Mouse (Mus musculus): ENCODE results near the gene Pde4b. TPM values are rescaled to one million over a fixed set of nuclear protein-coding genes. Genes with fewer than 3 reads are reported as not detected.

The Pde4b gene
- polyA plus RNA-seq, 1 experiment from 2014 or later = 11.0 TPM

GRCm38 (mm10) chr4:102621120-102621519 lies 533.8 kb downstream of the Pde4b start:
- Histone ChIP-seq H3K27me3 (replicated peaks; ENCODE audit: control insufficient read depth, insufficient read depth, low read length) (no peaks in the 10 kb centered on the region), H3K9ac (ENCODE audit: low read depth, low read length) (no peak overlapping the region), H3K36me3 (ENCODE audit: control insufficient read depth, insufficient read depth, low read length) (no peaks in the 10 kb centered on the region), H3K9me3 (ENCODE audit: control insufficient read depth, low read length) (no peaks in the 10 kb centered on the region), H3K4me2 (ENCODE audit: low read depth, low read length) (no peak overlapping the region), H3K4me1 (ENCODE audit: control insufficient read depth, insufficient read depth, low read length) (no peaks in the 10 kb centered on the region), H3K4me3 (ENCODE audit: low read length) (no peak overlapping the region), H3K27ac (ENCODE audit: low read length) (no peak overlapping the region)
- WGBS = 78% methylated on average over 2 of the region's 2 CpGs
- no peak for ATAC-seq

DNA sequence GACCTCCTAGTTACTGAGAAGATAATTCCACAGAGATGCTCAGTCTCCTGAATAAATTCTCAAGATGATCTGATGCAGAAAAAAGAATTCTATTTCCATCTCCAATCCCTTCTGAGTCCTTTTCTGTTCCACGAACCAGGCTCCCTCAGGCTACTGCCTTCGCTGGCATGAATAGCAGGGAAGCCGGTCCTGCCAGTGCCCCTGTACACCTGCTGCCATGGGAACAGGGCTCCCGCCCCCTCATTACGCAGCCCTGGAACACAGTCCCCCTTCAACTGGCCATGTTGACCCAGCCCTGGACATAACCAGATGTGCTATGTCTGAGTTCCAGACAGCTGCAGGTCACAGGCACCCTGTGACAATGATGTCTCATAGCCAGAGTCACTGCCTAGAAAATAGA lies 535.6 kb downstream of the Pde4b start:
- no peak overlapping the region for H3K4me2 ChIP-seq (ENCODE audit: low read depth, low read length)
- H3K27ac ChIP-seq (ENCODE audit: low read length) = no peak overlapping the region
- H3K27me3 ChIP-seq (replicated peaks; ENCODE audit: control insufficient read depth, insufficient read depth, low read length) = no peaks in the 10 kb centered on the region
- no peak for ATAC-seq
- H3K9me3 ChIP-seq (ENCODE audit: control insufficient read depth, low read length) = no peaks in the 10 kb centered on the region
- no peak overlapping the region for H3K4me3 ChIP-seq (ENCODE audit: low read length)
- H3K36me3 ChIP-seq (ENCODE audit: control insufficient read depth, insufficient read depth, low read length) = no peaks in the 10 kb centered on the region
- H3K9ac ChIP-seq (ENCODE audit: low read depth, low read length) = no peak overlapping the region
- 75% methylated on average over 5 of the region's 5 CpGs for WGBS
- no peaks in the 10 kb centered on the region for H3K4me1 ChIP-seq (ENCODE audit: control insufficient read depth, insufficient read depth, low read length)

DNA sequence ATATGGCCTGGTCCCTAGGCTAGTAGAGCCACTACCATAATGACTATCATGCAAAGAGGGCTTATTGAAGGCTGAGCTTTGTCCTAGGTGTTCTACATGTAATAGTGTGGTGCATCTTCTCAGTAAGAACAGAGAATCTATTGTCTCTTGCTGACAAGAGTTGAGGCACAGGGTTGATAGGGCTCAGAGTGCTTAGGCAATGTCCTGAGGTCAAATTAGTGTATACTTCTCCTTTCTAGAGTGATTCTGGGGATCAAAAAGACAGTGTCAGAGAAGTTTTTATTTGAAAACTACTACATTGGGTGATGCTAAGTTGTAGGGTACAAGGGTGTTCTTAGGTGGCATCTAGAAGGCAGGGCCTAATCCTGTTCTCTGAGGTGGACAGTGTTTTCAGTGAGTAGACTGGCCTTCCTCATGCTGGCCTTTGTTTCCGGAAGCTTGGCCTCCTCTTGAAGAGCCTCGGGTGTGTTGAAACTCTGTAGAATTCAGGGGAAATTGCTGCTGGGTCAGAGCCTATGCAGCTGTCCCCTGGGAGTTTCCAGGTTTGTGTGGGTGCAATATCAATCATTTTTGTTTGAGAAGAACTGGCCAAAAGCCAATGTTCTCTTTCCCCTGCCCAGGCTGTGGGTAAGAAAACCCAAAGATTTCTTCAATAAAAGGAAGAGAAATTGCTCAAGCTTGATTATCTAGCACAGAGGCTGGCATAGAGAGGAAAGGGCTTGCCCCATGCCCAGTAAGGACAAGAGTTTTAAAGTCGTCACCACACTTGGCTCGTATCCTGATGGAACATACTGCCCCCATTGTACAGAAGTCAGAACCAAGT lies 536.7 kb downstream of the Pde4b start:
- no peaks in the 10 kb centered on the region for H3K36me3 ChIP-seq (ENCODE audit: control insufficient read depth, insufficient read depth, low read length)
- no peaks in the 10 kb centered on the region for H3K27me3 ChIP-seq (replicated peaks; ENCODE audit: control insufficient read depth, insufficient read depth, low read length)
- no peak overlapping the region for H3K4me2 ChIP-seq (ENCODE audit: low read depth, low read length)
- no peaks in the 10 kb centered on the region for H3K4me1 ChIP-seq (ENCODE audit: control insufficient read depth, insufficient read depth, low read length)
- H3K4me3 ChIP-seq (ENCODE audit: low read length) = no peak overlapping the region
- no peaks in the 10 kb centered on the region for H3K9me3 ChIP-seq (ENCODE audit: control insufficient read depth, low read length)
- no peak overlapping the region for H3K27ac ChIP-seq (ENCODE audit: low read length)
- WGBS = 65% methylated on average over 4 of the region's 4 CpGs
- H3K9ac ChIP-seq (ENCODE audit: low read depth, low read length) = no peak overlapping the region
- no peak for ATAC-seq

DNA sequence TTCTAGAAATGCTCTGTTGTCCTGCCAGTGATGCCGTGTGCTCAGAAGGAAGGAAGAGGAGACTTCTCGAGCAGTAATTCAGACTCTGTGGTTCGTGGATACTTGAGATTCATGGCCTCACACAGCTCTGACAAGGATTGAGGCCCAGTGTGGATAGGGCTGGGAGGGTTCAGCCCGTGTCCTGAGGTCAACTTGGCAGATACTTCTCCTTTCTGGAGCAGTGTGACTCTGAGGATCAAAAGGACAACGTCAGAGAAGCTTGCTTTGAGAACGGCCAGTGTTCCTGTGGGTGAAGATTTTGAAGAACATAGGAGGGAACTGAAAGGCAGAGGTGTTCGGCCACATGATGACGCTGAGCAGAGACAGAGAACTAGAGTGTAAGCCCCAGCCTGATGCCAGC lies 537.6 kb downstream of the Pde4b start:
- 64% methylated on average over 8 of the region's 8 CpGs for WGBS
- H3K4me3 ChIP-seq (ENCODE audit: low read length) = no peak overlapping the region
- H3K4me2 ChIP-seq (ENCODE audit: low read depth, low read length) = no peak overlapping the region
- no peak overlapping the region for H3K9ac ChIP-seq (ENCODE audit: low read depth, low read length)
- H3K27me3 ChIP-seq (replicated peaks; ENCODE audit: control insufficient read depth, insufficient read depth, low read length) = no peaks in the 10 kb centered on the region
- H3K9me3 ChIP-seq (ENCODE audit: control insufficient read depth, low read length) = no peaks in the 10 kb centered on the region
- no peaks in the 10 kb centered on the region for H3K4me1 ChIP-seq (ENCODE audit: control insufficient read depth, insufficient read depth, low read length)
- no peak overlapping the region for H3K27ac ChIP-seq (ENCODE audit: low read length)
- H3K36me3 ChIP-seq (ENCODE audit: control insufficient read depth, insufficient read depth, low read length) = no peaks in the 10 kb centered on the region
- no peak for ATAC-seq

- Histone ChIP-seq H3K9me3 (ENCODE audit: control insufficient read depth, low read length) (no peaks in the 10 kb centered on the region), H3K27me3 (replicated peaks; ENCODE audit: control insufficient read depth, insufficient read depth, low read length) (no peaks in the 10 kb centered on the region), H3K27ac (ENCODE audit: low read length) (no peak overlapping the region), H3K4me1 (ENCODE audit: control insufficient read depth, insufficient read depth, low read length) (no peaks in the 10 kb centered on the region), H3K9ac (ENCODE audit: low read depth, low read length) (no peak overlapping the region), H3K4me2 (ENCODE audit: low read depth, low read length) (no peak overlapping the region), H3K4me3 (ENCODE audit: low read length) (no peak overlapping the region), H3K36me3 (ENCODE audit: control insufficient read depth, insufficient read depth, low read length) (no peaks in the 10 kb centered on the region)
- WGBS = 81% methylated on average over 4 of the region's 4 CpGs
- ATAC-seq = no peak
Observed at GRCm38 (mm10) chr4:102627799-102628198, 540.5 kb downstream of the Pde4b start.

DNA sequence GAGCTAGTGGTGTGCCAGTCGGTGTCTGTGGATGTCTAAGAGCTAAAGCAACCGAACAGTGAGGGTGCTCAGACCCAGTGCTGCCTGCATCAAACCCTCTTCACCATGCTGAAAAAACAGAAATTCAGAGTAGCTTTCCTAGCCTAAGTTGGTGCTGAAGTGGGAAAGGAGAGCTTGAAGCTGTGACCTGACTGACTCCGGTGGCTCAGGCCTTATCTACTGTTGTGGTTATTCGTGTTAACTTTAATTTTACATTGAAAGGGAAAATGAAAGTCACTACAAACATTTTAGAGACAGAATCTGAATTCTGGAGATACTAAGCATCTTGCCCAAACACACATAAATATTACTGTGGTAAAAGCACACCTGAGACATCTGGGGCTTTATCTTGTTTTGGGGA lies 542.3 kb downstream of the Pde4b start:
- no peaks in the 10 kb centered on the region for H3K27me3 ChIP-seq (replicated peaks; ENCODE audit: control insufficient read depth, insufficient read depth, low read length)
- H3K4me2 ChIP-seq (ENCODE audit: low read depth, low read length) = no peak overlapping the region
- no peak overlapping the region for H3K27ac ChIP-seq (ENCODE audit: low read length)
- ATAC-seq = no peak
- 81% methylated on average over 4 of the region's 4 CpGs for WGBS
- H3K4me1 ChIP-seq (ENCODE audit: control insufficient read depth, insufficient read depth, low read length) = no peaks in the 10 kb centered on the region
- no peaks in the 10 kb centered on the region for H3K36me3 ChIP-seq (ENCODE audit: control insufficient read depth, insufficient read depth, low read length)
- no peaks in the 10 kb centered on the region for H3K9me3 ChIP-seq (ENCODE audit: control insufficient read depth, low read length)
- H3K9ac ChIP-seq (ENCODE audit: low read depth, low read length) = no peak overlapping the region
- no peak overlapping the region for H3K4me3 ChIP-seq (ENCODE audit: low read length)

DNA sequence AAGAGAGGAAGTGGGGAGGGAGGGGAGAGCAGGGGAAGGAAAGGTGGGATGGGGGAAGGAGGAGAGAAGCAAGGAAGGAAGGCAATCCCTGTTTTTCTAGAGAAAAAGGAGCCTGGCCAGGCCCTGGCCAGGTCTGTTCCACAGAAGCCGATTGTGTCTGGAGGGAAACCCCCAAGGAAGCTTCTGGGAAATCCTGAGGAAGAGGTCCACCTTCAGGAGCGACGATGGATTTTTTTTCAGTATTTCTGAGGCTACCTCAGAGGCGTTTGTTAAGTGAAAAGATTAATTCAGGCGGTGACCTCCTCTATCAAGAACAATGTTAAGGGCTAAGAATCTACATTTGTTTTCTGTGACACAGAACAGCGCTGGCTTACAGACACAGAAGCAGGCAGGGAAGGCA lies 542.9 kb downstream of the Pde4b start:
- no peak for ATAC-seq
- H3K4me1 ChIP-seq (ENCODE audit: control insufficient read depth, insufficient read depth, low read length) = no peaks in the 10 kb centered on the region
- no peak overlapping the region for H3K27ac ChIP-seq (ENCODE audit: low read length)
- no peak overlapping the region for H3K9ac ChIP-seq (ENCODE audit: low read depth, low read length)
- H3K36me3 ChIP-seq (ENCODE audit: control insufficient read depth, insufficient read depth, low read length) = no peaks in the 10 kb centered on the region
- no peak overlapping the region for H3K4me2 ChIP-seq (ENCODE audit: low read depth, low read length)
- 51% methylated on average over 6 of the region's 6 CpGs for WGBS
- no peaks in the 10 kb centered on the region for H3K27me3 ChIP-seq (replicated peaks; ENCODE audit: control insufficient read depth, insufficient read depth, low read length)
- H3K9me3 ChIP-seq (ENCODE audit: control insufficient read depth, low read length) = no peaks in the 10 kb centered on the region
- no peak overlapping the region for H3K4me3 ChIP-seq (ENCODE audit: low read length)

DNA sequence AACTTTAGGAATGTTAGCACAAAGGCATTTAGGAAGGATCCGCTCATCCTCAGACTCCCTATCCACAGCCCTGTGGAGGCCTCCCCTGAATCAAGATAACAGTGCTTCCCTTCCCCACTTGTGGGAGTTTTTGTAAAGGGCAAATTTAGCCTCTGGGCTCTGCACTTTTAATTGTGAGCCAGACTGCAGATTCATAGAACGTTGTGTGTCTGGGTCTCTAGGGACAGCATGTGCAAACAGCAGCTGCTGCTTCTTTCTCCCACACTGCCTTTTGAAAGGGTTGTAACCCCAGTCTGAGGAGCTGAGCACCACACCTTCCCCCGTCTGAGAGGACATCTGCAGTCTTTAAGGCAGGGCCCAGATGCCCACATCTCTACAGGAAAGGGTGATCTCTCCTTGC lies 544.3 kb downstream of the Pde4b start:
- H3K4me2 ChIP-seq (ENCODE audit: low read depth, low read length) = no peak overlapping the region
- H3K4me1 ChIP-seq (ENCODE audit: control insufficient read depth, insufficient read depth, low read length) = peaks cover 2% of the 10 kb centered on the region; the same call in 1 of the 2 replicates
- H3K9me3 ChIP-seq (ENCODE audit: control insufficient read depth, low read length) = no peaks in the 10 kb centered on the region
- ATAC-seq = no peak
- WGBS = 50% methylated on average over 3 of the region's 3 CpGs
- no peak overlapping the region for H3K27ac ChIP-seq (ENCODE audit: low read length)
- H3K27me3 ChIP-seq (replicated peaks; ENCODE audit: control insufficient read depth, insufficient read depth, low read length) = no peaks in the 10 kb centered on the region
- H3K4me3 ChIP-seq (ENCODE audit: low read length) = no peak overlapping the region
- no peak overlapping the region for H3K9ac ChIP-seq (ENCODE audit: low read depth, low read length)
- no peaks in the 10 kb centered on the region for H3K36me3 ChIP-seq (ENCODE audit: control insufficient read depth, insufficient read depth, low read length)

DNA sequence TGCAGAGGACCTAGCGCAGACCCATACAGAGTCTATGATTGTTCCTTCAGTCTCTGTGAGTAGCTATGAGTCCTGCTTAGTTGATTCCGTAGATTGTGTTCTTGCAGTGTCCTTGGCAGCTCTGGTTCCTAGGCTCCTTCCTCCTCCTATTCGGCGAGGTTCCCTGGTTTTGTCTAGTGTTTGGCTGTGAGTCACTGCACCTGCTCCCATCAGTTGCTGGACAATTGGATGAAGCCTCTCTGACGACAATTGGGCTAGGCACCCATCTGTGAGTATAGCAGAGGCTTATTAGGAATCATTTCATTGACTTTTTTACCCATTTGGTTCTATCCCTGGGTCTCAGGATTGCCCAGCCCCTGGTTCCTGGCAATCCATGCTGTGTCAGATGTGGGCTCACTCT lies 545.9 kb downstream of the Pde4b start:
- H3K9ac ChIP-seq (ENCODE audit: low read depth, low read length) = no peak overlapping the region
- peaks cover 2% of the 10 kb centered on the region; the same call in 1 of the 2 replicates for H3K4me1 ChIP-seq (ENCODE audit: control insufficient read depth, insufficient read depth, low read length)
- 81% methylated on average over 5 of the region's 5 CpGs for WGBS
- no peak overlapping the region for H3K4me3 ChIP-seq (ENCODE audit: low read length)
- no peaks in the 10 kb centered on the region for H3K36me3 ChIP-seq (ENCODE audit: control insufficient read depth, insufficient read depth, low read length)
- H3K9me3 ChIP-seq (ENCODE audit: control insufficient read depth, low read length) = no peaks in the 10 kb centered on the region
- H3K4me2 ChIP-seq (ENCODE audit: low read depth, low read length) = no peak overlapping the region
- no peaks in the 10 kb centered on the region for H3K27me3 ChIP-seq (replicated peaks; ENCODE audit: control insufficient read depth, insufficient read depth, low read length)
- ATAC-seq = no peak
- no peak overlapping the region for H3K27ac ChIP-seq (ENCODE audit: low read length)

DNA sequence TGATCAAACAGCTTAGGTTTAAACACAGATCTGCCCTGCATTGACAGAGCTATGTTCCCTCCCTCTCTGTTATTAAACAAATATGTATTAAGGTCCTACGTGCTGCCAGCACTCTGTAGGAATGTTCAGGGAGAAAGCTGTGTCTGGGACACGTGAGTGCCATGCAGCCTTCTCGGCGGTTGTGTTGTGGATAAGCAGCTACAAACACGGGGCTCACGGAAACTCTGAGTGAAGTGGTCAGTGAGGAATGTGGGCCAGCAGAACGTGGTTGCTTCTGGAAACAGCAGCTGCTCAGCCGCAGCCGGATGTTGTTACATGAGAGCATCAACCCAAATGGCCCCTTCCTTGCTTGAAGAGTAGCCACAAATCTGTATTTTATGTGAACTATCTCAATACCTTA lies 547.9 kb downstream of the Pde4b start:
- peak; percentile 73 for ATAC-seq

More for the DNA sequence above, 547.9 kb downstream of the Pde4b start:
- Histone ChIP-seq H3K27me3 (replicated peaks; ENCODE audit: control insufficient read depth, insufficient read depth, low read length) (no peaks in the 10 kb centered on the region), H3K4me3 (ENCODE audit: low read length) (no peak overlapping the region), H3K27ac (ENCODE audit: low read length) (peak overlapping the region; percentile 37; the same call in 1 of the 2 replicates), H3K9me3 (ENCODE audit: control insufficient read depth, low read length) (no peaks in the 10 kb centered on the region), H3K4me1 (ENCODE audit: control insufficient read depth, insufficient read depth, low read length) (peaks cover 2% of the 10 kb centered on the region; the same call in 1 of the 2 replicates), H3K36me3 (ENCODE audit: control insufficient read depth, insufficient read depth, low read length) (no peaks in the 10 kb centered on the region), H3K4me2 (ENCODE audit: low read depth, low read length) (no peak overlapping the region), H3K9ac (ENCODE audit: low read depth, low read length) (no peak overlapping the region)
- 23% methylated on average over 9 of the region's 9 CpGs for WGBS
